14 mouse cellular contexts compared by ENCODE assay signal in genomic region chr2:34896821-34897460, GRCm38 (mm10). TPM values are rescaled to one million over a fixed set of nuclear protein-coding genes. Genes with fewer than 3 reads are reported as not detected.
DNase-seq lines count a peak whose midpoint lies in the region; ATAC-seq lines count a peak whose summit lies in the region.
"Had no signal": no experiment of that assay in that cellular context is flagged by ENCODE, and none has a peak within 500 bp of the region (broad histone marks: within the 10 kb centered on the region; RNA-seq: fewer than 3 reads in every experiment).

No protein-coding gene starts in this region.

- no peaks in the 10 kb centered on the region for H3K36me3 ChIP-seq in limb, embryonic 12.5 days
- H3K36me3 ChIP-seq in limb, embryonic 10.5 days = no peaks in the 10 kb centered on the region
- H3K36me3 ChIP-seq: embryonic facial prominence, embryonic 13.5 days; forebrain, embryonic 12.5 days; heart, embryonic 12.5 days; hindbrain, embryonic 15.5 days had no signal

- H3K27me3 ChIP-seq in limb, embryonic 12.5 days = peaks cover 8% of the 10 kb centered on the region
- peaks cover 8% of the 10 kb centered on the region for H3K27me3 ChIP-seq in limb, embryonic 10.5 days (ENCODE audit: low read depth, poor library complexity, severe bottlenecking)
- H3K27me3 ChIP-seq: embryonic facial prominence, embryonic 13.5 days; forebrain, embryonic 12.5 days; hindbrain, embryonic 15.5 days had no signal

- no peak overlapping the region for H3K4me2 ChIP-seq in limb, embryonic 12.5 days
- H3K4me2 ChIP-seq: embryonic facial prominence, embryonic 13.5 days; forebrain, embryonic 12.5 days; heart, embryonic 12.5 days; hindbrain, embryonic 15.5 days had no signal

- no peak for ATAC-seq in limb, embryonic 12.5 days (ENCODE audit: insufficient number of reproducible peaks, insufficient read depth, low FRiP score, low TSS enrichment, low read depth)
- ATAC-seq: forebrain, embryonic 16.5 days had no signal

- H3K9me3 ChIP-seq in limb, embryonic 12.5 days = no peaks in the 10 kb centered on the region
- no peaks in the 10 kb centered on the region for H3K9me3 ChIP-seq in limb, embryonic 10.5 days (replicated peaks)
- H3K9me3 ChIP-seq: embryonic facial prominence, embryonic 13.5 days; forebrain, embryonic 12.5 days; heart, embryonic 12.5 days; hindbrain, embryonic 10.5 days; hindbrain, embryonic 15.5 days had no signal

- peak; percentile 45 for DNase-seq in cerebellum, adult 11-12 months
- no peak for DNase-seq in cerebellum, adult 11 months
- DNase-seq in limb, embryonic 10.5 days (ENCODE audit: low spot score) = no peak
- peak; percentile 64 for DNase-seq in cerebellum, adult 9-11 months
- DNase-seq in yolk sac, embryonic 10.5 days (ENCODE audit: low spot score) = no peak
- DNase-seq in thymus, postnatal 25 days = no peak
- DNase-seq: gastrocnemius, postnatal 10 days had no signal

- H3K27ac ChIP-seq in limb, embryonic 12.5 days = no peak overlapping the region
- no peak overlapping the region for H3K27ac ChIP-seq in limb, embryonic 10.5 days
- H3K27ac ChIP-seq: embryonic facial prominence, embryonic 13.5 days; forebrain, embryonic 12.5 days; hindbrain, embryonic 10.5 days; hindbrain, embryonic 15.5 days had no signal

- no peaks in the 10 kb centered on the region for H3K4me1 ChIP-seq in limb, embryonic 12.5 days (replicated peaks)
- 0 out of 2 replicates have a peak, but pooled peaks cover 9% of the 10 kb centered on the region for H3K4me1 ChIP-seq in limb, embryonic 10.5 days
- H3K4me1 ChIP-seq: embryonic facial prominence, embryonic 13.5 days; forebrain, embryonic 12.5 days; heart, embryonic 12.5 days; hindbrain, embryonic 15.5 days had no signal

- H3K9ac ChIP-seq in limb, embryonic 12.5 days (replicated peaks) = 0 out of 2 replicates have a peak overlapping the region, but pooled peaks have one; percentile 23
- H3K9ac ChIP-seq: embryonic facial prominence, embryonic 13.5 days; forebrain, embryonic 12.5 days; heart, embryonic 12.5 days; hindbrain, embryonic 15.5 days had no signal

- 78% methylated on average over 17 of the region's 17 CpGs for WGBS in limb, embryonic 12.5 days
- WGBS in limb, embryonic 10.5 days = 83% methylated on average over 17 of the region's 17 CpGs

- no peak overlapping the region for H3K4me3 ChIP-seq in limb, embryonic 12.5 days (replicated peaks)
- H3K4me3 ChIP-seq in limb, embryonic 10.5 days = no peak overlapping the region
- H3K4me3 ChIP-seq: embryonic facial prominence, embryonic 13.5 days; forebrain, embryonic 12.5 days; heart, embryonic 12.5 days; hindbrain, embryonic 10.5 days; hindbrain, embryonic 15.5 days had no signal

RNA-seq across cellular contexts. Expression of gene Phf19, which starts 16.9 kb away (rescaled TPM):
- polyA plus RNA-seq in limb, embryonic 12.5 days (2016; fragmentation: Nextera tagmentation; extraction: Ambion mirVana) = 0.61 and 1.0 TPM in 2 replicates
- polyA plus RNA-seq in limb, embryonic 10.5 days (2016; fragmentation: Nextera tagmentation; extraction: Ambion mirVana) = 0.50 and 0.60 TPM in 2 replicates

RNA-seq across cellular contexts. Expression of gene Psmd5, which starts 22.2 kb away (rescaled TPM):
- polyA plus RNA-seq in limb, embryonic 12.5 days (2016; fragmentation: Nextera tagmentation; extraction: Ambion mirVana) = 104 TPM in 2 replicates
- polyA plus RNA-seq in limb, embryonic 10.5 days (2016; fragmentation: Nextera tagmentation; extraction: Ambion mirVana) = 128 and 131 TPM in 2 replicates

RNA-seq across cellular contexts. Expression of gene Cutal, which starts 22.7 kb away (rescaled TPM):
- polyA plus RNA-seq in limb, embryonic 12.5 days (2016; fragmentation: Nextera tagmentation; extraction: Ambion mirVana) = 0.15 TPM in 1 of 2 replicates, not detected in the other
- 0.06 TPM in 1 of 2 replicates, not detected in the other for polyA plus RNA-seq in limb, embryonic 10.5 days (2016; fragmentation: Nextera tagmentation; extraction: Ambion mirVana)
- polyA plus RNA-seq: forebrain, embryonic 12.5 days; forebrain, embryonic 16.5 days; heart, embryonic 12.5 days; hindbrain, embryonic 10.5 days had no signal

Comparison
In these comparisons a context has a peak if more than half of its experiments do, and no peak if none do; other contexts are left out.
1. DNase-seq: peak in cerebellum, adult 11-12 months (single experiment) and cerebellum, adult 9-11 months (single experiment); none in cerebellum, adult 11 months (single experiment), limb, embryonic 10.5 days (single experiment), yolk sac, embryonic 10.5 days (single experiment) and thymus, postnatal 25 days (single experiment).